Mouse (Mus musculus) thymus, postnatal 14 days (tissue): ENCODE results near the gene Prr18.

Source experiments
- DNase-seq: peaks from one replicate; pipeline ENCODE4 v3.0.0; 2021

Prr18 gene

GRCm38 (mm10) chr17:8390487-8390886 is 53.2 kb downstream of the Prr18 start:
- DNase-seq = no peak
